Mouse (Mus musculus) midbrain, embryonic 11.5 days (tissue): ENCODE measurements around the gene Arhgap44. TPM values are rescaled to one million over a fixed set of nuclear protein-coding genes. Genes with fewer than 3 reads are reported as not detected.
A peak's percentile ranks its signal among the peaks of the same experiment; 100 is the strongest.

Experiments used
- ATAC-seq: fragments of 200-750 bp; cut with Nextera tagmentation; 2 replicates; pipeline ENCODE4 v1.8.0; 2017; ENCODE audit warnings: moderate TSS enrichment, moderate library complexity; ENCODE audit not compliant: low FRiP score
- DNase-seq: peaks from one replicate; pipeline ENCODE4 v3.0.0; 2015; ENCODE audit warnings: low spot score; ENCODE audit errors: missing footprints
- H3K27ac ChIP-seq: fragments of 300-500 bp; sonication (generic); 2 replicates; pipeline ENCODE4 v1.5.1; 2014; ENCODE audit warnings: low read depth, low read length
- H3K27me3 ChIP-seq: fragments of 300-500 bp; sonication (generic); 2 replicates; pipeline ENCODE4 v1.6.1; 2014; ENCODE audit warnings: mild to moderate bottlenecking, low read length, moderate library complexity, mixed read lengths; ENCODE audit not compliant: control insufficient read depth, insufficient read depth
- H3K36me3 ChIP-seq: fragments of 300-500 bp; sonication (generic); 2 replicates; pipeline ENCODE4 v1.6.1; 2014; ENCODE audit warnings: mild to moderate bottlenecking, low read length, moderate library complexity, mixed read lengths; ENCODE audit not compliant: control insufficient read depth, insufficient read depth
- H3K4me1 ChIP-seq: fragments of 300-500 bp; sonication (generic); 2 replicates; pipeline ENCODE4 v1.6.1; 2014; ENCODE audit warnings: low read length; ENCODE audit not compliant: control insufficient read depth, insufficient read depth
- H3K4me2 ChIP-seq: fragments of 300-500 bp; sonication (generic); 2 replicates; pipeline ENCODE4 v1.6.1; 2014; ENCODE audit warnings: mild to moderate bottlenecking, moderate library complexity
- H3K4me3 ChIP-seq: fragments of 300-500 bp; sonication (generic); 2 replicates; pipeline ENCODE4 v1.5.1; 2014; ENCODE audit warnings: low read depth, low read length
- H3K9ac ChIP-seq: fragments of 300-500 bp; sonication (generic); 2 replicates; pipeline ENCODE4 v1.6.1; 2014; ENCODE audit warnings: low read length
- H3K9me3 ChIP-seq: fragments of 300-500 bp; sonication (generic); 2 replicates; pipeline ENCODE4 v1.6.1; 2016; ENCODE audit warnings: low read length; ENCODE audit not compliant: control insufficient read depth
- WGBS: fragments of 180-500 bp; shearing (Covaris S2); extraction: QIAGEN DNeasy Blood & Tissue Kit; methylation state at CpG from one replicate; pipeline ENCODE4 v1.1.7; 2014; 5-methylcytosine and 5-hydroxymethylcytosine counted together
- polyA plus RNA-seq: library from polyadenylated mRNA; unstranded; fragments of >200 nt; fragmentation: Nextera tagmentation; extraction: Ambion mirVana; gene quantifications from 2 replicates; pipeline ENCODE4 v1.2.1, GENCODE M21; 2014

Gene Arhgap44
- polyA plus RNA-seq, 1 experiment from 2014 or later = 4.9 TPM

GRCm38 (mm10) chr11:65126566-65126965, 36.2 kb downstream of the Arhgap44 start:
- no peaks in the 10 kb centered on the region for H3K27me3 ChIP-seq
- H3K4me3 ChIP-seq = no peak overlapping the region
- no peaks in the 10 kb centered on the region for H3K36me3 ChIP-seq
- ATAC-seq = no peak
- H3K9me3 ChIP-seq = no peaks in the 10 kb centered on the region
- 59% methylated on average over 9 of the region's 9 CpGs for WGBS
- no peak overlapping the region for H3K4me2 ChIP-seq
- no peak overlapping the region; the same call in 1 of the 2 replicates for H3K27ac ChIP-seq
- H3K4me1 ChIP-seq = peaks cover 12% of the 10 kb centered on the region
- no peak for DNase-seq
- no peak overlapping the region for H3K9ac ChIP-seq

GRCm38 (mm10) chr11:65124913-65125418, 37.8 kb downstream of the Arhgap44 start:
- 64% methylated on average over 8 of the region's 8 CpGs for WGBS
- DNase-seq = peak; percentile 85
- Histone ChIP-seq H3K27ac (no peak overlapping the region), H3K9me3 (no peaks in the 10 kb centered on the region), H3K4me1 (peaks cover 12% of the 10 kb centered on the region), H3K4me2 (no peak overlapping the region), H3K27me3 (no peaks in the 10 kb centered on the region), H3K36me3 (no peaks in the 10 kb centered on the region), H3K9ac (no peak overlapping the region), H3K4me3 (no peak overlapping the region)
- peak; percentile 90 for ATAC-seq

- ATAC-seq (no peak), DNase-seq (no peak)
- no peaks in the 10 kb centered on the region for H3K9me3 ChIP-seq
- H3K4me3 ChIP-seq = no peak overlapping the region
- no peak overlapping the region for H3K9ac ChIP-seq
- H3K4me1 ChIP-seq = peaks cover 5% of the 10 kb centered on the region
- H3K36me3 ChIP-seq = no peaks in the 10 kb centered on the region
- 72% methylated on average over 4 of the region's 4 CpGs for WGBS
- H3K4me2 ChIP-seq = no peak overlapping the region
- no peaks in the 10 kb centered on the region for H3K27me3 ChIP-seq
- H3K27ac ChIP-seq = no peak overlapping the region
These were observed 42.5 kb downstream of the Arhgap44 start for GRCm38 (mm10) chr11:65120276-65120675.

- no peak overlapping the region for H3K4me2 ChIP-seq
- no peak overlapping the region for H3K4me3 ChIP-seq
- no peaks in the 10 kb centered on the region for H3K9me3 ChIP-seq
- H3K9ac ChIP-seq = no peak overlapping the region
- H3K4me1 ChIP-seq = peaks cover 3% of the 10 kb centered on the region; the same call in 1 of the 2 replicates
- no peaks in the 10 kb centered on the region for H3K27me3 ChIP-seq
- WGBS = 94% methylated on average over 6 of the region's 6 CpGs
- H3K36me3 ChIP-seq = no peaks in the 10 kb centered on the region
- no peak overlapping the region for H3K27ac ChIP-seq
- no peak for ATAC-seq
- peak; percentile 77 for DNase-seq
These were observed 47.0 kb downstream of the Arhgap44 start for GRCm38 (mm10) chr11:65115811-65116210.

DNA sequence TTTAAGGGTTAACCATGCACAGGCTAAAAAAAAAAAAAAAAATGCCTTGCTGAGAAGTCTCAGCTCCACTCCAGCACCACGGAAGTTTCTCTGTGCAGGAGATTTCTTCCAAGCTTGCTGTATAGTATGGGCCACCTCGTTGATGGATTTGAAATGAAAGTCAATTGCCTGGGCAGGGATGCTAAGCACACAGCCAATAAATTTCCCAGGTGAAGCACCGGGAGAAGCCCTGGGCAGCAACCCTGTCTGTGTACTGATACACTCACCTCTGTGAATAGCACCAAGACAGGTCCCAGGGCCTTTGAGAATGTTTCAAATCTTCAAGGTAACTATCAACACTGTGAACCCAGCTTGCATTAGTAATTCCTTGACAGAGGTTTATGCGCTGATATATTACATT, 50.7 kb downstream of the Arhgap44 start:
- no peak overlapping the region for H3K27ac ChIP-seq
- H3K4me2 ChIP-seq = no peak overlapping the region
- ATAC-seq = no peak
- DNase-seq = peak; percentile 67
- WGBS = 66% methylated on average over 4 of the region's 4 CpGs
- no peaks in the 10 kb centered on the region for H3K36me3 ChIP-seq
- H3K9ac ChIP-seq = no peak overlapping the region
- no peaks in the 10 kb centered on the region for H3K27me3 ChIP-seq
- no peaks in the 10 kb centered on the region for H3K9me3 ChIP-seq
- no peak overlapping the region for H3K4me3 ChIP-seq
- peaks cover 5% of the 10 kb centered on the region; the same call in 1 of the 2 replicates for H3K4me1 ChIP-seq

DNA sequence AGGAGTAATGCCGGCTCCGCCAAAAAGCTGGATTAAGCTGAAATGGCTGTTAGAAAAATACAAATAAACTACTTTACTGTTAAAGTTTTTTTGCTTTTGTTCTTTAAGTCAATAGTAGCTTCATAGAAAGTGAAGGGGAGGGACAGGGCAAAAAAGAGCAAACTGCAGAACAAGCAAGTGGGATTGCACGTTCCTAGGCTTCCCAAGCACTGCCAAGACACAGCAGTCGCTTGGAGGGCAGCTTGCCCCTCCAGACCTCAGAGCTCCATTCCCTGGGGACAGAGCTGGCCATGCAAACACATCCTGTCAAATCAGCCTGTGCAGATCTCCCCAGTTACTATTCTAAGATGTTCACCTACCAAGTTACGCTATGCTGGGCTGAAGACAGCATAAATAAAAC, 51.1 kb downstream of the Arhgap44 start:
- Histone ChIP-seq H3K36me3 (no peaks in the 10 kb centered on the region), H3K27me3 (no peaks in the 10 kb centered on the region), H3K27ac (no peak overlapping the region), H3K4me2 (no peak overlapping the region), H3K9ac (no peak overlapping the region), H3K9me3 (no peaks in the 10 kb centered on the region), H3K4me3 (no peak overlapping the region), H3K4me1 (peaks cover 5% of the 10 kb centered on the region; the same call in 1 of the 2 replicates)
- ATAC-seq (no peak), DNase-seq (peak; percentile 79)
- WGBS = 62% methylated on average over 5 of the region's 5 CpGs

DNA sequence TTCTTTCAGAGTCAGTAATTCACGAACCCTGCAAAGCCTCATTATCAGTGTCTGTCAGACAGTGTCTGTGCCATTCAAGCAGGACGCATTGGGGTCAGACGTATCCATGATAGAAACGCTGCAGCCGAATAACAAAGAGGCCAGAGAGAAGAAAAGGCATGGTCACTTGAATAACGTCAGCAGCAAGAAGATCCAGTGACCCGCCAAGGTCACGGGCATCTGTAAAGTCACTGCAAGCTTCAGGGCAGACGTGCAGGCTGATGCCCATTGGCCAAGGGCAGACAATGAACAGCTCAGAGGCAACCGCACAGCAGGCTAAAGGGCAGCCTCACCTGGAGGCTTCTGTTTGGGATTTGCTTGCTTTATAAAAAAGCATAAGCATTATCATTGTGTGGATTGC, 52.7 kb downstream of the Arhgap44 start:
- 42% methylated on average over 10 of the region's 10 CpGs for WGBS
- peaks cover 5% of the 10 kb centered on the region; the same call in 1 of the 2 replicates for H3K4me1 ChIP-seq
- H3K27ac ChIP-seq = no peak overlapping the region
- no peak overlapping the region for H3K4me3 ChIP-seq
- ATAC-seq (no peak), DNase-seq (no peak)
- H3K4me2 ChIP-seq = no peak overlapping the region
- H3K9me3 ChIP-seq = no peaks in the 10 kb centered on the region
- H3K36me3 ChIP-seq = no peaks in the 10 kb centered on the region
- no peak overlapping the region for H3K9ac ChIP-seq
- H3K27me3 ChIP-seq = no peaks in the 10 kb centered on the region

DNA sequence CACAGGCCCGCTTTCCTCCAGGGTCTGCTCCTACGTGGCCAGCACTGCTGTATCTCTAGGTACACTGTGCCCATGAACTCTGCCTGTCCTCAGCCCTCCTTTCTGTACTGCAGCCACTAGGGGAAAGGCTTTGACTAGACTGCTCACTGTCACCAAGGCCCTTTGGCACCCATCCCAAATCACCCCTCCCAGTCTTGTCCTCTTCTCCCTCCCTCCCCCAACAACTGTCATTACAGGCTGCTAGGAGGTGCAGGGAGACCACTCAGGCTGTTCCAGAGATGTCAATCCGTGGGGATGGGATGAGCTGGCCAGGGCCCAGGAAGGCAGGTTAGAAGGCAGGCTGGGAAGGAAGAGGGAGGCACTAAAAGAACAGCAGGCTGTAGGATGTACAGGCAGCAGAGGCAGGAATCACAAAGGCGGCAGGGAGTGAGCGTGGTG, 55.0 kb downstream of the Arhgap44 start:
- 84% methylated on average over 5 of the region's 5 CpGs for WGBS

DNA sequence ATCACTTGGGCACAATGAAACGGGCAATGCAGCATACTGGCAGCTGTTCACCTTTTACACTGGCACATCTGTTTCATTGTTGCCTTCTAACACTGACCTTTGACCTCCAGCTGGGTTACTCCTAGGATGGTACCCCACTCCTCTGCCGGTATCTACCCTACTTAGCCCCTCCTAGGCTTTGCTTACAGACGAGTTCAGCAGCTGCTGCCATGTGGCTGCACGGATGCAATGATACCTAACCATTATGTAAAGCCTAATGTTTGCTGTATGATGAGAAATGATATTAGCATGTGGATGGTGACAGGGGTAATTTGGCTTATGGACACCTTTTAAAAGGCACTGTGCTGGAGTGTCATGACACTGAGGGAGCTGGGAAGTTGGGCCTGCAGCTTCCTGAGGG, 55.6 kb downstream of the Arhgap44 start:
- 66% methylated on average over 4 of the region's 4 CpGs for WGBS

More for the DNA sequence above, 55.0 kb downstream of the Arhgap44 start:
- Histone ChIP-seq H3K9me3 (no peaks in the 10 kb centered on the region), H3K9ac (no peak overlapping the region), H3K4me2 (no peak overlapping the region), H3K27ac (no peak overlapping the region), H3K4me1 (peaks cover 5% of the 10 kb centered on the region; the same call in 1 of the 2 replicates), H3K4me3 (no peak overlapping the region), H3K36me3 (no peaks in the 10 kb centered on the region), H3K27me3 (no peaks in the 10 kb centered on the region)
- ATAC-seq (no peak), DNase-seq (no peak)

More for the DNA sequence above, 55.6 kb downstream of the Arhgap44 start:
- no peak overlapping the region for H3K4me3 ChIP-seq
- H3K4me1 ChIP-seq = peaks cover 5% of the 10 kb centered on the region; the same call in 1 of the 2 replicates
- no peak overlapping the region for H3K27ac ChIP-seq
- no peak for ATAC-seq
- H3K9ac ChIP-seq = no peak overlapping the region
- no peaks in the 10 kb centered on the region for H3K27me3 ChIP-seq
- H3K4me2 ChIP-seq = no peak overlapping the region
- H3K36me3 ChIP-seq = no peaks in the 10 kb centered on the region
- H3K9me3 ChIP-seq = no peaks in the 10 kb centered on the region
- DNase-seq = no peak
